Mouse (Mus musculus) stomach, embryonic 16.5 days (tissue): ENCODE results near the gene Hdac11. TPM values are rescaled to one million over a fixed set of nuclear protein-coding genes. Genes with fewer than 3 reads are reported as not detected.

Experiments
- ATAC-seq: fragments of 200-750 bp; cut with Nextera tagmentation; 2 replicates; pipeline ENCODE4 v1.8.0; 2017; ENCODE audit warnings: moderate number of reproducible peaks, moderate TSS enrichment; ENCODE audit not compliant: insufficient read depth, low FRiP score
- H3K27ac ChIP-seq: fragments of 300-500 bp; sonication (generic); 2 replicates; pipeline ENCODE4 v1.5.1; 2014; ENCODE audit warnings: low read length
- H3K27me3 ChIP-seq: fragments of 300-500 bp; sonication (generic); 2 replicates; pipeline ENCODE4 v1.6.1; 2014; ENCODE audit warnings: low read length, control low read depth, mixed read lengths; ENCODE audit not compliant: control insufficient read depth, insufficient read depth
- H3K36me3 ChIP-seq: fragments of 300-500 bp; sonication (generic); 2 replicates; pipeline ENCODE4 v1.6.1; 2014; ENCODE audit warnings: low read length; ENCODE audit not compliant: control insufficient read depth, insufficient read depth
- H3K4me1 ChIP-seq: fragments of 300-500 bp; sonication (generic); 2 replicates; pipeline ENCODE4 v1.6.1; 2014; ENCODE audit warnings: low read length, control low read depth, mixed read lengths; ENCODE audit not compliant: control insufficient read depth, insufficient read depth
- H3K4me2 ChIP-seq: fragments of 300-500 bp; sonication (generic); 2 replicates; pipeline ENCODE4 v1.6.1; 2014; ENCODE audit warnings: low read depth, low read length, mixed read lengths
- H3K4me3 ChIP-seq: fragments of 300-500 bp; sonication (generic); replicated peaks from 2 replicates; pipeline ENCODE4 v1.5.1; 2014; ENCODE audit warnings: mild to moderate bottlenecking, low read length
- H3K9ac ChIP-seq: fragments of 300-500 bp; sonication (generic); 2 replicates; pipeline ENCODE4 v1.6.1; 2014; ENCODE audit warnings: low read length
- H3K9me3 ChIP-seq: fragments of 300-500 bp; sonication (generic); replicated peaks from 2 replicates; pipeline ENCODE4 v1.6.1; 2016; ENCODE audit warnings: low read length, control low read depth; ENCODE audit not compliant: control insufficient read depth
- WGBS: fragments of 180-500 bp; shearing (Covaris S2); extraction: QIAGEN DNeasy Blood & Tissue Kit; methylation state at CpG from one replicate; pipeline ENCODE4 v1.1.7; 2014; 5-methylcytosine and 5-hydroxymethylcytosine counted together
- polyA plus RNA-seq: library from polyadenylated mRNA; unstranded; fragments of >200 nt; fragmentation: Nextera tagmentation; extraction: Ambion mirVana; gene quantifications from 2 replicates; pipeline ENCODE4 v1.2.1, GENCODE M21; 2015

Hdac11 gene
- polyA plus RNA-seq, 1 experiment from 2014 or later, result 12.3 TPM

DNA sequence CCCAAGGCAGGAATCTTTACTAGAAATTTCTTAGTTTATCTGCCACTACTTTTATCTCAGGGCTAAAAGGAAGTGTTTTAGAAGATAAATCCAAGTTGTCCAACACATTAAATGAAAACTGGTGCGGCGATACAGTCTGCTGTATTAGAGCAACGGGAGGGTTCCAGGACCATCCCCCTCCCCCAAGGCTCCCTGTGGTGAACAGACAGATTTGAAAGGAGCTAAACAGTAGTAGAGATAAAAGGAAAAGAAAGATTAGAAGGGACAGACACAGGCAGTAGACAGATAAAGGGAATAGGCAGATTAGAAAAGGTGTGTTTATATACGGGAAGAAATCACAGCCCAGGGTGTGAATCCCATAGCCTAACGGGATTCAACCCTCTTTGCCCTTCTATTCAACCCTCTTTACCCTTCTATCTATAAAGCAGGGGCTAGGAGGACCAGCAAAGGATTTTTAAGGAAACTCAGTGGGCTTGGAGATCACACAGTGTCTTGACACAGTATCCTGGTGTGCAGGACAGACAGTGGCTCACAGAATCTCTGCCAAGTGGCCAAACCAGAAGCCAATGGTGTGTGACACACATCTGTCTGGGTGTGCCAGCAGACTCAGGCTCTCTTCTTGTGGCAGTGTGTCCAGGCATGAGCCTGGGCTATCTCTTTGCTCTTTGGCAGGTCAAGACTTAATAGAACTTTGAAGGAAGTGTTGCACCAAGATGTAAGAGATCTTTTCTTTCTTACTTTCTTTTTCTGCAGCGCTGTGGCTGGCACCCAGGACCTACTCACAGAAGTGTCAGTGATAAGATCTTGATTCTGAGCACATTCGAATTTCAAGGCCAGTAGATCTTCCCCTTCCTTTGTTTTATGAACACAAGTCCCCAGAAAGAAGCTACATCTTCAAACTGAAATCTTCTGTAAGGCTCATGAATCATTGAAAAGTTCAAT lies 31.9 kb upstream of the Hdac11 start:
- Histone ChIP-seq H3K9me3 (no peaks in the 10 kb centered on the region), H3K9ac (no peak overlapping the region), H3K4me3 (no peak overlapping the region), H3K27me3 (no peaks in the 10 kb centered on the region), H3K36me3 (no peaks in the 10 kb centered on the region), H3K27ac (no peak overlapping the region; the same call in 1 of the 2 replicates), H3K4me1 (no peaks in the 10 kb centered on the region), H3K4me2 (no peak overlapping the region)
- ATAC-seq, result no peak
- WGBS, result 39% methylated on average over 7 of the region's 7 CpGs

- Histone ChIP-seq H3K4me3 (no peak overlapping the region), H3K4me1 (no peaks in the 10 kb centered on the region), H3K9ac (no peak overlapping the region), H3K27me3 (no peaks in the 10 kb centered on the region), H3K27ac (no peak overlapping the region), H3K36me3 (no peaks in the 10 kb centered on the region), H3K9me3 (no peaks in the 10 kb centered on the region), H3K4me2 (no peak overlapping the region)
- 45% methylated on average over 2 of the region's 2 CpGs for WGBS
- ATAC-seq, result no peak
These were observed 31.3 kb upstream of the Hdac11 start for GRCm38 (mm10) chr6:91125228-91125585.

- no peak overlapping the region for H3K4me2 ChIP-seq
- H3K27ac ChIP-seq, result no peak overlapping the region
- no peaks in the 10 kb centered on the region for H3K4me1 ChIP-seq
- no peak overlapping the region for H3K9ac ChIP-seq
- 51% methylated on average over 4 of the region's 4 CpGs for WGBS
- ATAC-seq, result no peak
- no peak overlapping the region for H3K4me3 ChIP-seq
- H3K27me3 ChIP-seq, result no peaks in the 10 kb centered on the region
- no peaks in the 10 kb centered on the region for H3K36me3 ChIP-seq
- no peaks in the 10 kb centered on the region for H3K9me3 ChIP-seq
These were observed 27.5 kb upstream of the Hdac11 start for GRCm38 (mm10) chr6:91128996-91129395.

DNA sequence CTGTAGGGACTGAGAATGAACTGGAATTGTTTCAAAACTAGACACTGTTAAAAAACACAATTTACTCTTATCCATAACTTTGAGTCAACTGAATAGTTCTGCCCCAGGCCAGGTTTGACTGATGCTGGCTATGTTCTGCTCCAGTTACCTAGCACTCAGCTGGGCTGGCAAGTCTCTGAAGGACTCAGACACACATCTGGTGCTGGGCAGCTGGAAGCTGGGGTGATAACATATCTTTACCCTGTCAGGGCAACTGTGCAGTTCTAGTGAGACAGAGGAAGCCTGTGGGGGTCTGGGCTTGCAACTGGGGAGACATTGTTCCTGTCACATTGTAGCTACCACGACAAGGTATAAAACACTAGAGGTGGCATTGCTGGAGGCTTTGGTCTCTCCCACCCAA lies 25.6 kb upstream of the Hdac11 start:
- Histone ChIP-seq H3K4me1 (no peaks in the 10 kb centered on the region), H3K4me2 (no peak overlapping the region), H3K9ac (no peak overlapping the region), H3K27ac (no peak overlapping the region), H3K4me3 (no peak overlapping the region), H3K9me3 (no peaks in the 10 kb centered on the region), H3K36me3 (no peaks in the 10 kb centered on the region), H3K27me3 (no peaks in the 10 kb centered on the region)
- WGBS, result 58% methylated on average over 1 of the region's 1 CpGs
- no peak for ATAC-seq

- Histone ChIP-seq H3K9ac (no peak overlapping the region), H3K27me3 (no peaks in the 10 kb centered on the region), H3K9me3 (no peaks in the 10 kb centered on the region), H3K27ac (no peak overlapping the region), H3K4me1 (no peaks in the 10 kb centered on the region), H3K4me3 (no peak overlapping the region), H3K4me2 (no peak overlapping the region), H3K36me3 (no peaks in the 10 kb centered on the region)
- 61% methylated on average over 10 of the region's 10 CpGs for WGBS
- no peak for ATAC-seq
These were observed 19.0 kb upstream of the Hdac11 start for GRCm38 (mm10) chr6:91137343-91137956.

GRCm38 (mm10) chr6:91139846-91140245 lies 16.6 kb upstream of the Hdac11 start:
- H3K4me3 ChIP-seq, result no peak overlapping the region
- no peak overlapping the region for H3K27ac ChIP-seq
- no peaks in the 10 kb centered on the region for H3K27me3 ChIP-seq
- no peaks in the 10 kb centered on the region for H3K36me3 ChIP-seq
- 19% methylated on average over 4 of the region's 4 CpGs for WGBS
- H3K9ac ChIP-seq, result no peak overlapping the region
- no peaks in the 10 kb centered on the region for H3K9me3 ChIP-seq
- H3K4me2 ChIP-seq, result no peak overlapping the region
- H3K4me1 ChIP-seq, result no peaks in the 10 kb centered on the region
- no peak for ATAC-seq

- ATAC-seq, result no peak
- Histone ChIP-seq H3K4me2 (no peak overlapping the region), H3K27me3 (no peaks in the 10 kb centered on the region), H3K27ac (no peak overlapping the region), H3K4me3 (no peak overlapping the region), H3K9ac (no peak overlapping the region), H3K9me3 (no peaks in the 10 kb centered on the region), H3K36me3 (no peaks in the 10 kb centered on the region), H3K4me1 (no peaks in the 10 kb centered on the region)
- 52% methylated on average over 3 of the region's 3 CpGs for WGBS
These were observed 11.4 kb upstream of the Hdac11 start for GRCm38 (mm10) chr6:91145056-91145455.

DNA sequence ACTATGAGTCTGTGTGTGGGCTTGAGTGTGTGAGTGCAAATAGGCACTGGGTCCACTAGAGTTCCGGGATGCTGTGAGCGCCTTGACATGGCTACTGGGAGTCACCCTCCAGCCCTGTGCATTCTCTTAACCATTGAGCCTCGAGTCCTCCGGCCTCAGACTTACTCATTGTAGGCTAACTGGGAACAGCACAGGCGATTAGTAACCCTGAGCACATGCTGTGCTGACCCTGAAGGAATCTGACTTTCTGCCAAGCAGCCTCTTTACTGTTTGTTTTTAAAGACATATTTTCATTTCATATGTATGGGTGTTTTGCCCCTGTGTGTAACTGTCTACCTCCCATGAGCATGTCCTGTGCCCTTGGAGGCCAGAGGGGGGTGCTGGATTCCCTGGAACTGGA lies 10.9 kb upstream of the Hdac11 start:
- Histone ChIP-seq H3K4me3 (no peak overlapping the region), H3K4me1 (no peaks in the 10 kb centered on the region), H3K27ac (no peak overlapping the region), H3K9ac (no peak overlapping the region), H3K4me2 (no peak overlapping the region), H3K36me3 (no peaks in the 10 kb centered on the region), H3K9me3 (no peaks in the 10 kb centered on the region), H3K27me3 (no peaks in the 10 kb centered on the region)
- 72% methylated on average over 5 of the region's 5 CpGs for WGBS
- no peak for ATAC-seq

DNA sequence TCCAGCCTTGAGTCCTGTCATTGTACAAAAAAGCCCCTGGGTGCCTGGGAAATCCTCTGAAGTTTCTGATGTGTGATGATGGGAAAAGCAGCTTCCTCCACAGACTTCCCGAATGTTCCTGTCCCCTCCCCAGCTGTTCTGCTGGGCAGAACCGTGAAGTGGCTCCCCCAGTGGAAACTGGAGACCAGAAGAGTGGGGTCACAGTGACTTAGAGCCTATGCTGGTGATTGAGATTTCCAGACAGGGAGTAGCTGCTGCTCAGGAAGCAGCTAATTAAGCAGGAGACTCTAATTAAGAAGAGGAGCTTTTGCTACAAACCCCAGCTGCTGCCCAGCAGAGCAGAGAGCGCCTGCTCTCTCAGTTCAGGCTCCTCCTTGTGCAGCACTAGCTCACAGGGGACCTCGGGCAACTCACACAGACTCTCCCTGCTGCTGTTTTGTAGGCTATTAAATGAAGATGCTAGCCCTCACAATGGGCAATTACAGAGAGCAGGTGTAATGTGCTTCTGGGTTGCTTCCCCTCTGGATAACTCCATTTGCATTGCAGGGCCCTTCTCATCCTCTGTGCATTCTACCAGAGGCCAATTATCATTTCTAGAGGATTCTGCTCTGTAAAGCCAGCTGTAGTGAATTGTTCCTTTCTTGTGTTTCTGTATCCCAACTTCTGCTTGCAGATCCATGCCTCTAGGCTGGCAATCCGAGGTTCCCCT lies 9.9 kb upstream of the Hdac11 start:
- no peak overlapping the region for H3K4me3 ChIP-seq
- H3K9me3 ChIP-seq, result no peaks in the 10 kb centered on the region
- H3K36me3 ChIP-seq, result no peaks in the 10 kb centered on the region
- no peaks in the 10 kb centered on the region for H3K4me1 ChIP-seq
- 41% methylated on average over 5 of the region's 5 CpGs for WGBS
- H3K4me2 ChIP-seq, result no peak overlapping the region
- no peak overlapping the region for H3K27ac ChIP-seq
- H3K9ac ChIP-seq, result no peak overlapping the region
- no peak for ATAC-seq
- H3K27me3 ChIP-seq, result no peaks in the 10 kb centered on the region
